Mouse (Mus musculus): ENCODE results near the gene Slc35f6. TPM values are rescaled to one million over a fixed set of nuclear protein-coding genes. Genes with fewer than 3 reads are reported as not detected.

Slc35f6 gene
- polyA plus RNA-seq, 1 experiment: 33.1 TPM

DNA sequence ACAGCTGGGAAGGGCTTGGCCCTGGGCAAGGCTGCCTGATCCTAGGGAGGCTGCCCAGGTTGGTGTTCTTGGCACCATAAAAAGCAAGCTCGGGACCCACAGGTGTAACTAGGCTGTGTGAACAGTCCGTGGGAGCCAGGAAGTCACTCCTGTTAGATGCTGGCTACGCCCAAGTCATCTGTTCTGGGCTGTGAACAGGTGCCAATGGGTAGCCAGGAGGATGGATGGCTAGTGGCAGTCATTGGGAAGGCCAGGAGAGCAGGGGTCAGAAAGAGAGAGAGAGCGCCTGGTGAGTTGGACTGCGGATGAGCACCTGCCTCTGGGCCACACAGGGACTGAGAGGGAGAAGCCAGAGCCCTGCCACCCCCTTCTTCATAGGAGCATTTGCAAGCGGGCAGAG lies 42.1 kb upstream of the Slc35f6 start:
- no peaks in the 10 kb centered on the region for H3K79me2 ChIP-seq (ENCODE audit: control insufficient read depth, insufficient read depth)
- peaks cover 64% of the 10 kb centered on the region for H3K27me3 ChIP-seq (ENCODE audit: control insufficient read depth, insufficient read depth, insufficient read length)
- no peak overlapping the region for H3ac ChIP-seq (ENCODE audit: control insufficient read depth, insufficient read length)
- TF ChIP-seq MYOG (IDR thresholded peaks at IDR 0.05; ENCODE audit: control insufficient read depth in 1 of 3, insufficient read depth in 1 of 3, insufficient read length in 2 of 3, low read depth in 2 of 3) (no peak), MYOD1 (IDR thresholded peaks at IDR 0.05; ENCODE audit: control insufficient read depth in 1 of 3, insufficient read length in 2 of 3, low read depth in 2 of 3) (no peak), TCF12 (IDR thresholded peaks at IDR 0.05; ENCODE audit: insufficient read depth, poor library complexity, severe bottlenecking) (no peak), POLR2A (IDR thresholded peaks at IDR 0.05; ENCODE audit: insufficient read length, low read depth) (no peak), REST (IDR thresholded peaks at IDR 0.05; ENCODE audit: insufficient read depth, insufficient read length) (no peak), POLR2AphosphoS2 (IDR thresholded peaks at IDR 0.05; ENCODE audit: insufficient read length, low read depth) (no peak), E2F4 (IDR thresholded peaks at IDR 0.05; ENCODE audit: insufficient read depth) (no peak), CEBPB (IDR thresholded peaks at IDR 0.05; ENCODE audit: insufficient read depth, poor library complexity, severe bottlenecking) (no peak), TCF3 (IDR thresholded peaks at IDR 0.05; ENCODE audit: insufficient read length, low read depth) (no peak), SRF (IDR thresholded peaks at IDR 0.05; ENCODE audit: control insufficient read depth, insufficient read length, low read depth) (no peak)
- no peak overlapping the region for H3K4me3 ChIP-seq
- no peak overlapping the region for H3K4me2 ChIP-seq (ENCODE audit: low read depth)
- no peaks in the 10 kb centered on the region for H3K36me3 ChIP-seq (ENCODE audit: control insufficient read depth, insufficient read depth)

DNA sequence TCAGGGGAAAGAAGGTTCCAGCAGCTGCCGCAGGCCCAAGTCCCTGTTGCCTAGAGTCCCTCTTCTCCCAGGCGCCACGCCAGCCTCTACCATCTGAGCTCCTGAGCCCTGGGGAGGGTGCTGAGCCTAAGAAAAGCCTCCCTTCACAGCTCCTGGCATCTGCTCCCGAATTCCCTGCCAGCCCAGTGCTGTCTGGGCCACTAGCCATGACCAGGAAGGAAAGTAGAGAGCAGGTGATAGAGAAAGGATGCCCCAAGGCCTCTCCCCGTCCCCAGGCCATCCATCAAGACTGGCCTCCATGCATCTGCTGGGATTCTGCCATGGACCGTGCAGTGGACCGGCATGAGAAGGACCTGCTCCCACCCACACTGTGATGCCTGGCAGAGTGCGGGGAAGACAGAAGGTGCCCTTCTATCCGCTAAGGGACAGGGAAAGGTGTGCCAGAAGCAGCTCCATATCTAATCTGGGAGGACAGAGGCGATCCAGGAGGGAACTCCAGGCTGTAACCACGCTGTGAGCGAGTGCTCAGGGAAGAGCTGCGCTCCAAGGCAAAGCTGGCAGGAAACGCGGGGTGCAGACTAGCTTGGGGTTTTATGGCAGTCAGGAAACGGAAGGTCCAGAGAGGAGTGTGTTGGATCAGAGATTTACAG lies 41.2 kb upstream of the Slc35f6 start:
- no peaks in the 10 kb centered on the region for H3K36me3 ChIP-seq (ENCODE audit: control insufficient read depth, insufficient read depth)
- H3K4me3 ChIP-seq: no peak overlapping the region
- H3K79me2 ChIP-seq (ENCODE audit: control insufficient read depth, insufficient read depth): no peaks in the 10 kb centered on the region
- no peak for TF ChIP-seq SRF (IDR thresholded peaks at IDR 0.05; ENCODE audit: control insufficient read depth, insufficient read length, low read depth)
- TF ChIP-seq E2F4 (IDR thresholded peaks at IDR 0.05; ENCODE audit: insufficient read depth): no peak
- no peak for TF ChIP-seq TCF12 (IDR thresholded peaks at IDR 0.05; ENCODE audit: insufficient read depth, poor library complexity, severe bottlenecking)
- no peak for TF ChIP-seq POLR2A (IDR thresholded peaks at IDR 0.05; ENCODE audit: insufficient read length, low read depth)
- TF ChIP-seq MYOG (IDR thresholded peaks at IDR 0.05; ENCODE audit: control insufficient read depth in 1 of 3, insufficient read depth in 1 of 3, insufficient read length in 2 of 3, low read depth in 2 of 3): no peak
- TF ChIP-seq USF1 (IDR thresholded peaks at IDR 0.05; ENCODE audit: low read depth): no peak
- no peak for TF ChIP-seq TCF3 (IDR thresholded peaks at IDR 0.05; ENCODE audit: insufficient read length, low read depth)
- no peak for TF ChIP-seq POLR2AphosphoS2 (IDR thresholded peaks at IDR 0.05; ENCODE audit: insufficient read length, low read depth)
- TF ChIP-seq MYOD1 (IDR thresholded peaks at IDR 0.05; ENCODE audit: control insufficient read depth in 1 of 3, insufficient read length in 2 of 3, low read depth in 2 of 3): no peak
- TF ChIP-seq MAX (IDR thresholded peaks at IDR 0.05; ENCODE audit: low read depth): no peak
- TF ChIP-seq CEBPB (IDR thresholded peaks at IDR 0.05; ENCODE audit: insufficient read depth, poor library complexity, severe bottlenecking): no peak
- TF ChIP-seq REST (IDR thresholded peaks at IDR 0.05; ENCODE audit: insufficient read depth, insufficient read length): no peak
- peaks cover 69% of the 10 kb centered on the region for H3K27me3 ChIP-seq (ENCODE audit: control insufficient read depth, insufficient read depth, insufficient read length)
- H3ac ChIP-seq (ENCODE audit: control insufficient read depth, insufficient read length): no peak overlapping the region
- H3K4me2 ChIP-seq (ENCODE audit: low read depth): no peak overlapping the region

DNA sequence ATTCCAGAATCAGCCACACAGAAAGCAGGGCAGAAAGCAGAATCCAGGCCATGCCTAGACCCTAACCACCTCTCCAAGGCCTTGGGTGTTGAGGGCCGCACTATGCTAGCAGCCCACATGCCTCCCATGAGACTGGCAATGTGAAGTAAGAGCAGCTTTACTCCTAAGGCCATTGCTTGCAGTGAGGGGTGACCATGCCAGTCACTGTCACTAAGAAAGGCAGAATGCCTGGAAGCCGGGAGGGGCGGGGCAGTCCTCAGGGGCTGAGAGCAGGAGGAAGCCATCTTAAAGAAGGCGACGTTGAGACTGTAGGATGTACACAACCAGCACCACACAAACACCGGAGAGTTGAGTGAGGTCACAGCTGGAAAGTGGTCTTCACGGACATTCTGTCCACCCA lies 38.6 kb upstream of the Slc35f6 start:
- Histone ChIP-seq H3K27me3 (ENCODE audit: control insufficient read depth, insufficient read depth, insufficient read length) (peaks cover 54% of the 10 kb centered on the region), H3K4me2 (ENCODE audit: low read depth) (no peak overlapping the region), H3K79me2 (ENCODE audit: control insufficient read depth, insufficient read depth) (no peaks in the 10 kb centered on the region), H3K4me3 (no peak overlapping the region), H3ac (ENCODE audit: control insufficient read depth, insufficient read length) (no peak overlapping the region), H3K36me3 (ENCODE audit: control insufficient read depth, insufficient read depth) (no peaks in the 10 kb centered on the region)
- TF ChIP-seq POLR2AphosphoS2 (IDR thresholded peaks at IDR 0.05; ENCODE audit: insufficient read length, low read depth) (no peak), TCF3 (IDR thresholded peaks at IDR 0.05; ENCODE audit: insufficient read length, low read depth) (no peak), MYOG (IDR thresholded peaks at IDR 0.05; ENCODE audit: control insufficient read depth in 1 of 3, insufficient read depth in 1 of 3, insufficient read length in 2 of 3, low read depth in 2 of 3) (no peak), MYOD1 (IDR thresholded peaks at IDR 0.05; ENCODE audit: control insufficient read depth in 1 of 3, insufficient read length in 2 of 3, low read depth in 2 of 3) (no peak), TCF12 (IDR thresholded peaks at IDR 0.05; ENCODE audit: insufficient read depth, poor library complexity, severe bottlenecking) (no peak), SRF (IDR thresholded peaks at IDR 0.05; ENCODE audit: control insufficient read depth, insufficient read length, low read depth) (no peak), POLR2A (IDR thresholded peaks at IDR 0.05; ENCODE audit: insufficient read length, low read depth) (no peak), USF1 (IDR thresholded peaks at IDR 0.05; ENCODE audit: low read depth) (no peak), E2F4 (IDR thresholded peaks at IDR 0.05; ENCODE audit: insufficient read depth) (no peak), MAX (IDR thresholded peaks at IDR 0.05; ENCODE audit: low read depth) (no peak), REST (IDR thresholded peaks at IDR 0.05; ENCODE audit: insufficient read depth, insufficient read length) (no peak), CEBPB (IDR thresholded peaks at IDR 0.05; ENCODE audit: insufficient read depth, poor library complexity, severe bottlenecking) (no peak)

DNA sequence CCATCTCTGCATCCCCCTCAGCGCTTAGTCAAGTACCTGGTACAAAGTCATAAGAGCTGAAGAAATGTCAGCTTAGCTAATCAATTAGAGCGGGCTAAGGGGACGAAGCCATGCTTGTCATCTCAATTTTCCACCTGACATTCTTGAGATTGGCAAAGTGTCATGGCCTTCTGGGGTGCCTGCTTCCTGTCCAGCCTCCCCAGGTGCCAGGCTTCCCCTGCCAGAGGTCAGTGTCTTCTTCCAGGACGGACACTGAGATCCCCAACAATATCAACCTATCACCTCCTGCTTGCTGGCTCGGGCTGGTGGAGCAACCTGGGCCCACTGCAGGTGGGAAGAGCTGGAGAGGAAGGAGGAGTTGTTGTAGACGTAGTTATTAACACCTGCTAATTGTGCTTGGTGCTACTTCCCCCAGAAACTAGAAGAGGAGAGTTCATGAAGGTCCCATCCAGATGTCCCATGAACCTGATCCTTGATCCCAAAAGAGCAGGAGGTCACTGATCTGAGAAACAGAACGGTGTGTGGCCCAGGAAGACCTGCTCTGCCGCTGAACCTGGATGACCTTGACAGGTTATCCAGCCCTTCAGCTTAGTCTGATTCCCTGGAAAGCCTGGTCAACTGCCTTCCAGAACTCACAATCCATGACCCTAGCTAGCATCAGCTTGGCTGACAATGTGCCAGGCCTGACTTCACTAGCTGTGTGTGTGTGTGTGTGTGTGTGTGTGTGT lies 37.7 kb upstream of the Slc35f6 start:
- Histone ChIP-seq H3K79me2 (ENCODE audit: control insufficient read depth, insufficient read depth) (no peaks in the 10 kb centered on the region), H3K36me3 (ENCODE audit: control insufficient read depth, insufficient read depth) (no peaks in the 10 kb centered on the region), H3K4me2 (ENCODE audit: low read depth) (no peak overlapping the region), H3K4me3 (no peak overlapping the region), H3K27me3 (ENCODE audit: control insufficient read depth, insufficient read depth, insufficient read length) (peaks cover 57% of the 10 kb centered on the region), H3ac (ENCODE audit: control insufficient read depth, insufficient read length) (no peak overlapping the region)
- TF ChIP-seq E2F4 (IDR thresholded peaks at IDR 0.05; ENCODE audit: insufficient read depth) (no peak), POLR2AphosphoS2 (IDR thresholded peaks at IDR 0.05; ENCODE audit: insufficient read length, low read depth) (no peak), USF1 (IDR thresholded peaks at IDR 0.05; ENCODE audit: low read depth) (no peak), MAX (IDR thresholded peaks at IDR 0.05; ENCODE audit: low read depth) (no peak), MYOG (IDR thresholded peaks at IDR 0.05; ENCODE audit: control insufficient read depth in 1 of 3, insufficient read depth in 1 of 3, insufficient read length in 2 of 3, low read depth in 2 of 3) (no peak), TCF3 (IDR thresholded peaks at IDR 0.05; ENCODE audit: insufficient read length, low read depth) (no peak), MYOD1 (IDR thresholded peaks at IDR 0.05; ENCODE audit: control insufficient read depth in 1 of 3, insufficient read length in 2 of 3, low read depth in 2 of 3) (no peak), REST (IDR thresholded peaks at IDR 0.05; ENCODE audit: insufficient read depth, insufficient read length) (no peak), POLR2A (IDR thresholded peaks at IDR 0.05; ENCODE audit: insufficient read length, low read depth) (no peak), SRF (IDR thresholded peaks at IDR 0.05; ENCODE audit: control insufficient read depth, insufficient read length, low read depth) (no peak), CEBPB (IDR thresholded peaks at IDR 0.05; ENCODE audit: insufficient read depth, poor library complexity, severe bottlenecking) (no peak), TCF12 (IDR thresholded peaks at IDR 0.05; ENCODE audit: insufficient read depth, poor library complexity, severe bottlenecking) (no peak)
